Mouse (Mus musculus): ENCODE data around the gene Scfd1. TPM values are rescaled to one million over a fixed set of nuclear protein-coding genes. Genes with fewer than 3 reads are reported as not detected.

Scfd1 gene
- polyA plus RNA-seq (2015; fragmentation: Nextera tagmentation; extraction: Ambion mirVana), result 42.4 and 49.6 TPM in 2 replicates

GRCm38 (mm10) chr12:51377003-51377887, at the start of gene Scfd1:
TSS of gene Scfd1 (plus strand) at chr12:51377510.
- H3K4me2 ChIP-seq, result peak within 1 kb of the TSS; percentile 77
- peaks cover 9% of the 10 kb centered on the region for H3K4me1 ChIP-seq (replicated peaks)
- peak within 1 kb of the TSS; percentile 84 for H3K4me3 ChIP-seq (replicated peaks)
- ATAC-seq (ENCODE audit: low read depth) (peak; percentile 100), DNase-seq (peak; percentile 88)
- H3K36me3 ChIP-seq, result peaks cover 31% of the 10 kb centered on the region
- H3K9me3 ChIP-seq (replicated peaks), result no peaks in the 10 kb centered on the region
- no peaks in the 10 kb centered on the region for H3K27me3 ChIP-seq
- WGBS (ENCODE audit: insufficient replicate concordance), result under 1% methylated on average over 34 of the region's 34 CpGs
- H3K9ac ChIP-seq, result peak within 1 kb of the TSS; percentile 87
- peak within 1 kb of the TSS; percentile 83 for H3K27ac ChIP-seq

GRCm38 (mm10) chr12:51337014-51337413, 40.3 kb upstream of the Scfd1 start:
- no peaks in the 10 kb centered on the region for H3K27me3 ChIP-seq
- DNase-seq, result no peak
- no peaks in the 10 kb centered on the region for H3K36me3 ChIP-seq
- no peaks in the 10 kb centered on the region for H3K4me1 ChIP-seq (replicated peaks)
- ATAC-seq (ENCODE audit: low read depth), result no peak
- H3K4me2 ChIP-seq, result no peak overlapping the region
- H3K9me3 ChIP-seq (replicated peaks), result no peaks in the 10 kb centered on the region
- no peak overlapping the region for H3K9ac ChIP-seq
- 72% methylated on average over 1 of the region's 1 CpGs for WGBS (ENCODE audit: insufficient replicate concordance)
- H3K4me3 ChIP-seq (replicated peaks), result no peak overlapping the region
- H3K27ac ChIP-seq, result no peak overlapping the region

- Histone ChIP-seq H3K4me1 (replicated peaks) (peaks cover 18% of the 10 kb centered on the region), H3K4me2 (no peak overlapping the region), H3K9ac (no peak overlapping the region), H3K9me3 (replicated peaks) (no peaks in the 10 kb centered on the region), H3K36me3 (peaks cover 6% of the 10 kb centered on the region; the same call in 1 of the 2 replicates), H3K27ac (no peak overlapping the region), H3K27me3 (no peaks in the 10 kb centered on the region), H3K4me3 (replicated peaks) (no peak overlapping the region)
- WGBS (ENCODE audit: insufficient replicate concordance), result 59% methylated on average over 4 of the region's 4 CpGs
- no peak for DNase-seq
- no peak for ATAC-seq (ENCODE audit: low read depth)
These were observed 31.2 kb upstream of the Scfd1 start for GRCm38 (mm10) chr12:51346121-51346520.

GRCm38 (mm10) chr12:51347988-51348697, 29.2 kb upstream of the Scfd1 start, which contains the start of gene G2e3:
TSS of gene G2e3 (plus strand) at chr12:51348061.
- H3K4me1 ChIP-seq (replicated peaks), result peaks cover 18% of the 10 kb centered on the region
- peak within 1 kb of the TSS; percentile 98 for H3K9ac ChIP-seq
- peaks cover 20% of the 10 kb centered on the region for H3K36me3 ChIP-seq
- no peaks in the 10 kb centered on the region for H3K9me3 ChIP-seq (replicated peaks)
- peak within 1 kb of the TSS; percentile 92 for H3K4me3 ChIP-seq (replicated peaks)
- peak within 1 kb of the TSS; percentile 92 for H3K27ac ChIP-seq
- H3K4me2 ChIP-seq, result peak within 1 kb of the TSS; percentile 78
- ATAC-seq (ENCODE audit: low read depth), result peak; percentile 96
- H3K27me3 ChIP-seq, result no peaks in the 10 kb centered on the region
- WGBS (ENCODE audit: insufficient replicate concordance), result under 1% methylated on average over 70 of the region's 70 CpGs
- DNase-seq, result peak; percentile 81

GRCm38 (mm10) chr12:51348698-51348998, 28.7 kb upstream of the Scfd1 start:
- peaks cover 18% of the 10 kb centered on the region for H3K4me1 ChIP-seq (replicated peaks)
- peak overlapping the region; percentile 98 for H3K9ac ChIP-seq
- ATAC-seq (ENCODE audit: low read depth), result peak; percentile 11; the same call in 1 of the 2 replicates
- H3K4me2 ChIP-seq, result peak overlapping the region; percentile 78
- peak overlapping the region; percentile 92 for H3K4me3 ChIP-seq (replicated peaks)
- no peaks in the 10 kb centered on the region for H3K27me3 ChIP-seq
- H3K27ac ChIP-seq, result peak overlapping the region; percentile 92
- peaks cover 25% of the 10 kb centered on the region for H3K36me3 ChIP-seq
- DNase-seq, result no peak
- H3K9me3 ChIP-seq (replicated peaks), result no peaks in the 10 kb centered on the region
- 1% methylated on average over 10 of the region's 10 CpGs for WGBS (ENCODE audit: insufficient replicate concordance)

- Histone ChIP-seq H3K4me1 (replicated peaks) (peaks cover 7% of the 10 kb centered on the region), H3K27me3 (no peaks in the 10 kb centered on the region), H3K4me3 (replicated peaks) (no peak overlapping the region), H3K4me2 (no peak overlapping the region), H3K9me3 (replicated peaks) (no peaks in the 10 kb centered on the region), H3K36me3 (peaks cover 81% of the 10 kb centered on the region), H3K27ac (no peak overlapping the region), H3K9ac (no peak overlapping the region)
- WGBS (ENCODE audit: insufficient replicate concordance), result 57% methylated on average over 8 of the region's 8 CpGs
- DNase-seq (no peak), ATAC-seq (ENCODE audit: low read depth) (no peak)
These were observed 22.0 kb upstream of the Scfd1 start for GRCm38 (mm10) chr12:51355296-51355695.

- no peaks in the 10 kb centered on the region for H3K4me1 ChIP-seq (replicated peaks)
- H3K9ac ChIP-seq, result no peak overlapping the region
- no peak overlapping the region for H3K4me3 ChIP-seq (replicated peaks)
- H3K9me3 ChIP-seq (replicated peaks), result no peaks in the 10 kb centered on the region
- no peak for DNase-seq
- ATAC-seq (ENCODE audit: low read depth), result no peak
- no peaks in the 10 kb centered on the region for H3K27me3 ChIP-seq
- no peak overlapping the region for H3K27ac ChIP-seq
- peaks cover 83% of the 10 kb centered on the region for H3K36me3 ChIP-seq
- H3K4me2 ChIP-seq, result no peak overlapping the region
These were observed 16.0 kb upstream of the Scfd1 start for GRCm38 (mm10) chr12:51361294-51361693.

- H3K27ac ChIP-seq, result no peak overlapping the region
These were observed 14.4 kb upstream of the Scfd1 start for GRCm38 (mm10) chr12:51362898-51363297.

GRCm38 (mm10) chr12:51368504-51368903, 8.8 kb upstream of the Scfd1 start:
- ATAC-seq (ENCODE audit: low read depth), result no peak
- Histone ChIP-seq H3K27ac (no peak overlapping the region), H3K4me2 (no peak overlapping the region), H3K27me3 (no peaks in the 10 kb centered on the region), H3K36me3 (peaks cover 76% of the 10 kb centered on the region), H3K4me3 (replicated peaks) (no peak overlapping the region), H3K9me3 (replicated peaks) (no peaks in the 10 kb centered on the region), H3K4me1 (replicated peaks) (no peaks in the 10 kb centered on the region), H3K9ac (no peak overlapping the region)
- 89% methylated on average over 3 of the region's 3 CpGs for WGBS (ENCODE audit: insufficient replicate concordance)
- no peak for DNase-seq

More at GRCm38 (mm10) chr12:51362898-51363297, 14.4 kb upstream of the Scfd1 start:
- Histone ChIP-seq H3K27me3 (no peaks in the 10 kb centered on the region), H3K4me2 (no peak overlapping the region), H3K4me1 (replicated peaks) (no peaks in the 10 kb centered on the region), H3K36me3 (peaks cover 85% of the 10 kb centered on the region), H3K4me3 (replicated peaks) (no peak overlapping the region), H3K9me3 (replicated peaks) (no peaks in the 10 kb centered on the region), H3K9ac (no peak overlapping the region)
- DNase-seq, result no peak
- ATAC-seq (ENCODE audit: low read depth), result no peak
- 95% methylated on average over 1 of the region's 1 CpGs for WGBS (ENCODE audit: insufficient replicate concordance)

- Histone ChIP-seq H3K4me2 (peak overlapping the region; percentile 77), H3K9me3 (replicated peaks) (no peaks in the 10 kb centered on the region), H3K36me3 (peaks cover 29% of the 10 kb centered on the region), H3K9ac (peak overlapping the region; percentile 87), H3K27ac (peak overlapping the region; percentile 83), H3K27me3 (no peaks in the 10 kb centered on the region), H3K4me1 (replicated peaks) (peaks cover 9% of the 10 kb centered on the region), H3K4me3 (replicated peaks) (peak overlapping the region; percentile 84)
- ATAC-seq (ENCODE audit: low read depth) (no peak), DNase-seq (no peak)
- 12% methylated on average over 6 of the region's 6 CpGs for WGBS (ENCODE audit: insufficient replicate concordance)
These were observed 529 bp downstream of the Scfd1 start for GRCm38 (mm10) chr12:51377888-51378190.

- no peak overlapping the region for H3K4me2 ChIP-seq
- no peaks in the 10 kb centered on the region for H3K4me1 ChIP-seq (replicated peaks)
- no peak overlapping the region for H3K27ac ChIP-seq
- H3K27me3 ChIP-seq, result no peaks in the 10 kb centered on the region
- H3K9ac ChIP-seq, result no peak overlapping the region
- H3K36me3 ChIP-seq, result peaks cover 60% of the 10 kb centered on the region
- H3K4me3 ChIP-seq (replicated peaks), result no peak overlapping the region
- ATAC-seq (ENCODE audit: low read depth) (no peak), DNase-seq (no peak)
- no peaks in the 10 kb centered on the region for H3K9me3 ChIP-seq (replicated peaks)
- 91% methylated on average over 6 of the region's 6 CpGs for WGBS (ENCODE audit: insufficient replicate concordance)
These were observed 22.6 kb downstream of the Scfd1 start for GRCm38 (mm10) chr12:51399871-51400270.

All from liver, embryonic 13.5 days (tissue).